Mouse (Mus musculus) 3T3-L1 (cell line): ENCODE data around the gene Uba2.

Source experiments
- DNase-seq: peaks from one replicate; pipeline ENCODE4 v3.0.0-alpha.2; 2015; ENCODE audit warnings: low read depth, low spot score

The Uba2 gene

GRCm38 (mm10) chr7:34167766-34168469, 1.5 kb downstream of the Uba2 start:
- peak; percentile 63 for DNase-seq

- peak; percentile 79 for DNase-seq
Observed at GRCm38 (mm10) chr7:34166850-34167249, 2.5 kb downstream of the Uba2 start.

- DNase-seq = peak; percentile 27
Observed at GRCm38 (mm10) chr7:34165999-34166398, 3.4 kb downstream of the Uba2 start.

GRCm38 (mm10) chr7:34164671-34165070, 4.7 kb downstream of the Uba2 start:
- DNase-seq = peak; percentile 32

- peak; percentile 13 for DNase-seq
Observed at GRCm38 (mm10) chr7:34159167-34159566, 10.2 kb downstream of the Uba2 start.

- DNase-seq = peak; percentile 73
Observed at GRCm38 (mm10) chr7:34157994-34158393, 11.4 kb downstream of the Uba2 start.

GRCm38 (mm10) chr7:34147193-34147592, 22.2 kb downstream of the Uba2 start:
- no peak for DNase-seq

GRCm38 (mm10) chr7:34141123-34141522, 28.3 kb downstream of the Uba2 start:
- no peak for DNase-seq

- DNase-seq = no peak
Observed at GRCm38 (mm10) chr7:34139493-34139892, 29.9 kb downstream of the Uba2 start.

GRCm38 (mm10) chr7:34134336-34134735, 35.1 kb downstream of the Uba2 start:
- DNase-seq = no peak

- peak; percentile 66 for DNase-seq
Observed at GRCm38 (mm10) chr7:34133117-34133762, 36.2 kb downstream of the Uba2 start, which contains the start of gene Wtip. Gene Wtip, minus strand, starts transcription at chr7:34133268.

- no peak for DNase-seq
Observed at GRCm38 (mm10) chr7:34132355-34133079, 36.9 kb downstream of the Uba2 start.

- DNase-seq = peak; percentile 29
Observed at GRCm38 (mm10) chr7:34131959-34132354, 37.4 kb downstream of the Uba2 start.

- DNase-seq = peak; percentile 87
Observed at GRCm38 (mm10) chr7:34131118-34131517, 38.3 kb downstream of the Uba2 start.

- DNase-seq = no peak
Observed at GRCm38 (mm10) chr7:34126291-34126690, 43.1 kb downstream of the Uba2 start.

- no peak for DNase-seq
Observed at GRCm38 (mm10) chr7:34125346-34125745, 44.1 kb downstream of the Uba2 start.

- peak; percentile 51 for DNase-seq
Observed at GRCm38 (mm10) chr7:34122987-34123720, 46.2 kb downstream of the Uba2 start.

- DNase-seq = peak; percentile 63
Observed at GRCm38 (mm10) chr7:34120636-34121035, 48.8 kb downstream of the Uba2 start.

- DNase-seq = no peak
Observed at GRCm38 (mm10) chr7:34116601-34117000, 52.8 kb downstream of the Uba2 start.

GRCm38 (mm10) chr7:34109190-34109589, 60.2 kb downstream of the Uba2 start:
- no peak for DNase-seq

- DNase-seq = no peak
Observed at GRCm38 (mm10) chr7:34101276-34101675, 68.1 kb downstream of the Uba2 start.

GRCm38 (mm10) chr7:34100002-34100401, 69.4 kb downstream of the Uba2 start:
- no peak for DNase-seq
